Mouse (Mus musculus): ENCODE data around the gene Rin3.

Gene Rin3

GRCm38 (mm10) chr12:102422623-102423320 lies 139.9 kb downstream of the Rin3 start:
- no peak for DNase-seq (ENCODE audit: low spot score in 2 of 2)

GRCm38 (mm10) chr12:102423625-102424024 lies 140.8 kb downstream of the Rin3 start:
- no peak for DNase-seq (ENCODE audit: low spot score in 2 of 2)

- DNase-seq (ENCODE audit: low spot score in 2 of 2) = no peak
Measured at GRCm38 (mm10) chr12:102424456-102424855, 141.6 kb downstream of the Rin3 start.

- DNase-seq (ENCODE audit: low spot score in 2 of 2) = no peak
Measured at GRCm38 (mm10) chr12:102425048-102425578, 142.3 kb downstream of the Rin3 start.

GRCm38 (mm10) chr12:102426285-102426684 lies 143.4 kb downstream of the Rin3 start:
- DNase-seq (ENCODE audit: low spot score in 2 of 2) = peak; percentile 43 to 65

DNA sequence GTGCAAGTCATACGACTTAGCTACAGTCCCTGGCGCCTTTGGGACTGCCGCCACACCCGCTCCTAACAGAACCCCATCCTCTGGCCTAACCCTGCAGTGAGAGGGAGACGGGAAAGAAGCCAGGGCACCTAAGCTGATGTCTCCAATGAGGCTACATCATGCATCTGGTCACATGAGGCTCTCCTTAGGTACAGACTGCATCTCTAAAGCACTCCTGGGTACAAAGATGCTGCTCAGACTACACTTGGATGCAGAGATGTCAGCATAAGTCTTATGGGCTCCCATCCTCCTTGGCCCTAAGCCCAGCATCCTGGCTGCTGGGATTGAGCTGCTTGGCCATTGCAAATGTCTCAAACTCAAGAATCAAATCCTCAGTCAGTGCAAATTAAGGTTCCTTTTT lies 146.8 kb downstream of the Rin3 start:
- no peak for DNase-seq (ENCODE audit: low spot score in 2 of 2)

DNA sequence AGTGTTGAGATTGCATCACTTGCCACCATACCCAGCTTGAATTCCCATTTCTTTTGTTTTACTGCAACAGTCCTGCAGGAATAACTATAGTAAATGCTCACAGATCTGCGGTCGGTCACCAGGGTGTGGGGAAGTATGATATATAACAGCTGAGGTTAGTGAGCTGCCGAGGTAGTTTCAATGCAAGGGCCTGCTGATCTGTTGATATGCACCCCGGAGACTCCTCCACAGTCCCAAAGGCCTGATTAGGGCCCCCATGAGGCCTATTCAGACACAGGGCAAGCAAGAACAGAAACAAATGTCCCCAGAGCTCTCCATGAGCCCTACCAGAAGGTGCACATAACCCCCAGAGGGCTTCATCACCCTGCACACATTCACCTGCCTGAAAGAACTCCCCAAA lies 147.4 kb downstream of the Rin3 start:
- DNase-seq (ENCODE audit: low spot score in 2 of 2) = no peak

DNA sequence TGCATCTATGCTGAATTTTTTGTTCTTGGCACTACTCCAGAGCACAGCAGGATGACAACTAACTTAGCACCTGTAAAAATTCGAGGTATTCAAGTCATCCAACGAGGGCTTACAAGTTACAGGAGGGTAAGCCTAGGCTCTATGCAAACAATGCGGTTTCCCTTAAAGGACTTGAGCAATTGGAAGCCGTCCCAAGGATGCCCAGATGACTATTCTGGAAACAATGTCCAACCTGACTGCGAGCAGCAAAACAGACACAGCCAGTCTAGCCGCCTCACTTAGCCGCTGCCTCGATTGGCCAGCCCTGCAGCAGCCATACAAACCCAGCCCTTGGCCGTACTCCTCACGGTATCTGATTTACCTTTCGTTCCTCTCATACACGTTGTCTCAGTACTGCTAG lies 149.4 kb downstream of the Rin3 start:
- no peak for DNase-seq (ENCODE audit: low spot score in 2 of 2)

GRCm38 (mm10) chr12:102434107-102434506 lies 151.3 kb downstream of the Rin3 start:
- DNase-seq (ENCODE audit: low spot score in 2 of 2) = no peak

DNA sequence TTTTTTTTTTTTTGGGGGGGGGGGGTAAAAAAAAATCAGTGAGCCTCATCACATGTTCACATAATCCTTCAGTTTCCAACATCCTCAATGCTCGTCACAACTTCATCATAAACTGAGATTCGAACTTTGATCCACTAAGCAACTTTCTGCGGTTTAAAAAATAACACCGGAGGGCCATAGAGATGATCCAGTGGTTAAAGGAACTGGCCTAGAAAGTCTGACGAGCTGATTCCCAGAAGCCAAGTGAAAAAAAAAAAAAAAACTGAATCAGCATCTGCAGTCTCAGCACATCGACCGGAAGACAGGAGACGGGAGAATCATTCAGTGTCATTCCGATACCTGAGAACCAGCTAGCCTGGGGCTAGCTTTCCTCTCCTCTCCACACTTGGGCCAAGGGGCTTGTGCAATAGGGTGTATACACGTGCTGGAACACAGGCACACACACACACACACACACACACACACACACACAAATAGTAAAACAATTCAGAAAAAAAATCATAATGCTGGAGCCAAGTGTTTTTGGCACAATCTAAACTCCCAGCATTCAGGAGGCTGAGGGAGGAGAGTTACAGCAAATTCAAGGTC lies 154.2 kb downstream of the Rin3 start:
- DNase-seq (ENCODE audit: low spot score in 2 of 2) = no peak

DNA sequence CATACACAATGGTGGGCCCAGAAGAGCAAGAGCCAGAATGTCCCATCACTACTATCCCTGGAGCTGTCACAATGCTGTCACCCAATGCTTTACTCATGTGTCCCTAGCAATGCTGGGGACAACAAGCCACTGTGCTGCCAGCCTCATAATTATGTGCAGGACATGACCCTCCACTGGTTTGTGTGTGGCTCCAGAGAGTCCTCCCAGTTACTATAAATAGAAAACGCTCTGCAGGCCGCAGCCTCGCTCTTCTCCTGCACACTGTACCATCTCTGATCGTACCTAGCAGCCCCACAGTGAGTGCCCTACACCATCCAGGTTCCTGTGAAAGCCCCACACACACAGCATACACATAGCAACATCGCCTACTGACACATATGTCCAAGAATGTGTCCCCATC lies 155.1 kb downstream of the Rin3 start:
- DNase-seq (ENCODE audit: low spot score in 2 of 2) = no peak

DNA sequence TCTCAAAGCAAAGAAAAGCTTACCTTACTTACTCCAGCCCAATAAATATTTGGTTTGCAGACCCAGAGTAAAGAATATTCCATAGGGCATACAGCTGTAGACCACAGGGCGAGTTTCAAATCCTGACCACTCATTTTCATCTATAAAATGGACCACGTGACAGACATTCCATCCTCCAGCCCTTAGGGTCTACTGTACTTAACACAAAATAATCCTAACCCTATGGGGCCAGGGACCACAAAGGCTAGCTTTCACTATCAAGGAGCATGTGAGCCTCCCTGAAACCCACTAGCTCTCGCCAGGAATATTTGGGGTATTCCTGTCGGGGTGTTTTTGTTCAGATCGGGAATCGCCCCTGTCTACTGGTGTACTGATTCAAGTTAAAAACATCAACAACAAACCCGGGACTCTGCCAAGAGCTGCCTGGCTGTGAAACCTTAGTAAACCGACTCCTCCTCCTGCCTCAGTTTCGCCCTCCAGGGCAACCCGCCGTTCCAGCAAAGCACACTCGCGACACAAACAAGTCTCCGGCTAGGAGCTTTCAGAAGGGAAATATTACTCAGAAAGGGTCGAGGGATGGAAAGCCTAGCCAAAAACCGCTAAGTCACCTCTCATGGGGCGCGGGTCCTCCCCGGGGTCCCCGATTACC lies 156.3 kb downstream of the Rin3 start:
- no peak for DNase-seq (ENCODE audit: low spot score in 2 of 2)

- peak; percentile 89 to 96 for DNase-seq (ENCODE audit: low spot score in 2 of 2)
Measured at GRCm38 (mm10) chr12:102439632-102440023, 156.8 kb downstream of the Rin3 start, which contains the start of gene Lgmn. Gene Lgmn (minus strand): TSS chr12:102439813.

Measured in spleen, postnatal 10 days (tissue).